Mouse (Mus musculus): Measurements from ENCODE around the gene Asns.
"Not testable (repeated sequence)": the region's sequence is repeated elsewhere in the genome, so short reads cannot be mapped to it uniquely, and the experiment has no call there.

The Asns gene

DNA sequence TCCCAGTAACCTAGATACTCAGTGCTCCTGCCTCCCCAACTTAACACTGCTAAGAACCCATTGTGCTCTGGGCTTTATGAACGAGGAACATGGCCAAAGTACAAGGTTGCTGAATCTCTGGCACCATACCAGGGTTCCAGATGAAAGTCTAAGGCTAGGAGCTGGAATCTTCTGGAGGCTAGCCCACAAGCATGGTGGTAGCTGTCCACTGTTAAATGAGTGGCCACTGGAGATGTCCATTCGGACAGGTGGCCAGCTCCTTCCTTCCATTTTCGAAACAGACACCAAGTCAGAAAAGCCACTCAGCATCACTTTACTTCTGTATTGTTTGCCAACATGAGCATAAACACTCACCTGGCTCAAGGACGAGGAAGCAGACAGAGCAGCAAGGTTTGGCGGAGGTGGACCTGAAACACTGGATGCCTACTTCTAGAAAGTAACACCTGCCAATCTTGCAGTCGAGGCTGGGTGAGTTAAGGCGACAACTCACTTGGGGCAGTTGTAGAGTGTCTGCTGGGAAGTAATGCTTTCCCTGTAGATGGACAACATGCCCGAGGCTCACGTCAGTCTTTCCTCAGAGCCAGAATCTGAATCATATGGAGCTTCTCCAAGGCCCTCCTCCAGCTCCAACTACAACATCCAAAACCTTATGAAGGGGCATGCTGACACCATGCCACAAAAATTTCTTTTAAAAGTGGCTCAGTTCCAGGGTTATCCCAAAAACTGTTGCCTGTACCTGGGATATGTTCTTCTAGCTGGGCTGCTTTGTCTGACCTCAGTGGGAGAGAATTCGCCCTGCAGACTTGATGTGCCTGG is 20.4 kb downstream of the Asns start:
- no peak for DNase-seq

GRCm38 (mm10) chr6:7671429-7671828 is 21.6 kb downstream of the Asns start:
- no peak for DNase-seq

DNA sequence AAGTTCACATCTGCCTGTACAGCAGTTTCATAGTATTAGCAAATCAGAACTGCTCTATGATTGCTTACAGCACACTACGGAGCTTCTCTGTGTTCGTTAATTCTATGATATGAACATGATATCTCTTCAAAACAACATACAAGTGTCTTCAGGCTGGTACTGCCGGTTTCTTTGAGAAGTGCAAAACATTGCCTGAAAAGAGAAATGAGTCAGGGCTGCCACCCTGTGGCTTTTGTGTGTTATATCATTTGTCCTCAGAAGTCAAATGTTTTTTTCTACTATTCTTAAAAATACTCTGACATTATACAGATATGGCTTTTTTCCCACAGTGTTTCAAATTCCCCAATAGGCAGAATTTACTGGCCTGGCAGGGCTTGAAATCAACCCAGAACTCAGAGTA is 22.5 kb downstream of the Asns start:
- DNase-seq = no peak

DNA sequence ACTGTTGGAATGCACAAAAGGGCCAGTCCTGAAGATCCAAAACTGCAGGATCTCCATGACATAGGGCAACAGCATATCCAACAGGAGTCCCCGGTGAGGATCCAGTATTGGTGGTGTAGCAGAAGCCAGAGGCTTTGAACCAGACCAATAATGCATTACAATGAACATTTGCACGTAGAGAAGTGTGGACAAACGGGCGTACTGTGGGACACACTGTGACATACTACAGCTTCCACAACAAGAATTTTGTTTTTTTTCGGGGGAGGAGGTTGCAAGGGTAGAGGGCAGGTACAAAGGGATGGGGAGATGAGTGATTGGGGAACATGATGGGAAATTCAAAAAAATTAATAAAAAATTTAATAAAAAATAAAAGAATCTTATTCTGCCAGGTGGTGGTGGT is 23.3 kb downstream of the Asns start:
- DNase-seq = no peak

- DNase-seq = no peak
Observed at GRCm38 (mm10) chr6:7668332-7668731, 24.7 kb downstream of the Asns start.

DNA sequence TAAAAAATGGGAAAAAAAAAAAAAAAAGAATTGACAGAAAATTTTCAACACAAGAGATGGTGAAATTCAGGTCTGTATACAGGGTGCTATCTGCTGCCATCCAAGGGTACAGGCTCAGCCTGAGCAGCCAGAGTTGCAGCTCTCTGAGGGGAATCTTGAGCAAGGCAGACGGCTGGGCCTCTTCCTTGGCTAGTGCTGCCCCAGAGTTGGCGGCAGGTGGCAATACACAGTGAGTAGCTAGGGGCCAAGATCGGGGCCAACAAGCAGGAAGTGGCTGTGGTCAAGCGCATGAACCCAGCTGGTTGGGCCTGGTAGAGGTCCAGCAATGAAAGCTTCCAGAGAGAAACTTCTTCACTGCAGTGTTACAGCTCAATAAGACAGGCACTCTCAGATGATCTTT is 27.2 kb downstream of the Asns start:
- DNase-seq = not testable (repeated sequence)

DNA sequence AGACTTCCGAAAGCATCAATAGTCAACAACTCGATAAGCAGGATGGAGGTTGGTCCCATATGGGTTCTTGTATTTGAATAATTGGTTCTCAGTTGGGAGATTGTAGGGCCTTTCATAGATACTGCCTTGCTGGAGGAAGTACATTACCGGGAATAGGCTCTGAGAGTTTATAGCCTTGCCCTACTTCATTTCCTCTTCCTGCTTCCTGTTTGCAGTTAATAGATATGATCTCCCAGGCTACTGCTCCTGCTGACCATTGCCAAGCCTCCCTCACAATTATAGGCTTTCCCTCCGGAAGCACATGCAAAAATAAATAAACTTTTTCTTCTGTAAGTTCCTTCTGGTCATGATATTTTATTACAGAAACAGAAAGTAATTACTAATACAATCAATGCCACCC is 31.6 kb downstream of the Asns start:
- no peak for DNase-seq

GRCm38 (mm10) chr6:7660377-7661080 is 32.5 kb downstream of the Asns start:
- DNase-seq = no peak

DNA sequence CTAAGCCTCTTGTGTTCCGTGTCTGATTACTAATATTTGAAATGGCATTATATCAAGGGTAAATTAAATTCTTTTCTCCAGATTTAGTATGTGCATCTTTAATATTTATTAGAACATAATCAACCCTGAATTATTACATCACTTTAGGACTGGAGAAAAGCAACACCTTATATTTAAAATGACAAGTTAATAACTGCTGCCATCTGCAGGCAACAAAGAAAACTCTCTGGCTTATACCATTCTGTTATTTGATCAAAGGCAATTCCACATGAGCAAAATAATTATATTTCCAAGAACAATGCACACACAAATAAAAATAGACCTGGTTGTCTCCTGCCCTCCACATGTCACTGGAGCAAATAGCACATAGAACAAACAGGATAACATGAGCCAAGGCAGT is 36.5 kb downstream of the Asns start:
- no peak for DNase-seq

DNA sequence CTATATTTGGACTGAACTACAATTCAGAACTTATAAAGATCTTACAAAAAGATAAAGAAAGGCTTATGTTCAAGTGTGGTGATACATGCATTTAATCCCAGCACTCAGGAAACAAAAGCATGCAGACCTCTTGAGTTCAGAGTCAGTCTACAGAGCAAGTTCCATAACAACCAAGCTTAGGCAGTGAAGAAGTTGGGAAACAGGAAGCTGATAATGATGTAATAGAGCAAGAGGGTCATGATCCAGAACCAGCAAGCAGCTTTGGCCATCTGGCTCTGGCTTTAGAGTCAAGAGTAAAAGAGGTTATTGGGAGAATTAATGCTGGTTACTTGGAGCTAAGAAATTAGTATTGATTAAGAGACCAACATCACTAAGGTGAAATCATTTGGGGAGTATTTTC is 44.6 kb downstream of the Asns start:
- DNase-seq = no peak
